Mouse (Mus musculus) hindbrain, embryonic 13.5 days (tissue): ENCODE results near the gene Slc27a5. TPM values are rescaled to one million over a fixed set of nuclear protein-coding genes. Genes with fewer than 3 reads are reported as not detected.

Experiments used
- polyA plus RNA-seq: library from polyadenylated mRNA; unstranded; fragments of >200 nt; fragmentation: Nextera tagmentation; extraction: Ambion mirVana; gene quantifications from 2 replicates; pipeline ENCODE4 v1.2.1, GENCODE M21; 2015

Gene Slc27a5
- polyA plus RNA-seq, 1 experiment from 2014 or later = 0.44 TPM

Other genes starting within 250 kb of the Slc27a5 start
- gene Zscan18, start 194.6 kb downstream of the Slc27a5 start, polyA plus RNA-seq = 20.1 and 22.9 TPM in 2 replicates
- gene Zfp329, start 179.3 kb downstream of the Slc27a5 start, polyA plus RNA-seq = 30.6 and 31.3 TPM in 2 replicates
- gene Zfp110, start 163.4 kb downstream of the Slc27a5 start, polyA plus RNA-seq = 28.9 and 33.3 TPM in 2 replicates
- gene Zfp128, start 117.0 kb downstream of the Slc27a5 start, polyA plus RNA-seq = 7.0 and 7.3 TPM in 2 replicates
- gene Zscan22, start 100.4 kb downstream of the Slc27a5 start, polyA plus RNA-seq = 10.6 and 10.9 TPM in 2 replicates
- gene Rps5, start 75.9 kb downstream of the Slc27a5 start, polyA plus RNA-seq = 661 and 665 TPM in 2 replicates
- 0.70 TPM in 2 replicates for gene Rnf225, start 70.8 kb downstream of the Slc27a5 start, polyA plus RNA-seq
- 13.6 and 13.7 TPM in 2 replicates for gene Zfp324, start 32.4 kb downstream of the Slc27a5 start, polyA plus RNA-seq
- 12.4 and 13.2 TPM in 2 replicates for gene Zfp446, start 20.3 kb downstream of the Slc27a5 start, polyA plus RNA-seq
- 216 and 239 TPM in 2 replicates for gene Trim28, start 922 bp upstream of the Slc27a5 start, polyA plus RNA-seq
- gene Zbtb45, start 11.8 kb upstream of the Slc27a5 start, polyA plus RNA-seq = 37.0 and 37.4 TPM in 2 replicates
- gene Chmp2a, start 36.6 kb upstream of the Slc27a5 start, polyA plus RNA-seq = 181 and 184 TPM in 2 replicates
- 80.3 and 95.9 TPM in 2 replicates for gene Ube2m, start 40.1 kb upstream of the Slc27a5 start, polyA plus RNA-seq
- 6.0 and 6.7 TPM in 2 replicates for gene Mzf1, start 56.6 kb upstream of the Slc27a5 start, polyA plus RNA-seq
- 0.03 and 0.04 TPM in 2 replicates for gene Vmn1r85, start 97.0 kb upstream of the Slc27a5 start, polyA plus RNA-seq
- not detected in 2 replicates for gene Vmn1r86, start 121.7 kb upstream of the Slc27a5 start, polyA plus RNA-seq
- not detected in 2 replicates for gene Vmn1r87, start 142.0 kb upstream of the Slc27a5 start, polyA plus RNA-seq
- gene Vmn1r88, start 161.4 kb upstream of the Slc27a5 start, polyA plus RNA-seq = not detected in 2 replicates
- gene Vmn1r89, start 214.8 kb upstream of the Slc27a5 start, polyA plus RNA-seq = not detected in 2 replicates